7 mouse cellular contexts compared by ENCODE assay signal in the genomic region with DNA sequence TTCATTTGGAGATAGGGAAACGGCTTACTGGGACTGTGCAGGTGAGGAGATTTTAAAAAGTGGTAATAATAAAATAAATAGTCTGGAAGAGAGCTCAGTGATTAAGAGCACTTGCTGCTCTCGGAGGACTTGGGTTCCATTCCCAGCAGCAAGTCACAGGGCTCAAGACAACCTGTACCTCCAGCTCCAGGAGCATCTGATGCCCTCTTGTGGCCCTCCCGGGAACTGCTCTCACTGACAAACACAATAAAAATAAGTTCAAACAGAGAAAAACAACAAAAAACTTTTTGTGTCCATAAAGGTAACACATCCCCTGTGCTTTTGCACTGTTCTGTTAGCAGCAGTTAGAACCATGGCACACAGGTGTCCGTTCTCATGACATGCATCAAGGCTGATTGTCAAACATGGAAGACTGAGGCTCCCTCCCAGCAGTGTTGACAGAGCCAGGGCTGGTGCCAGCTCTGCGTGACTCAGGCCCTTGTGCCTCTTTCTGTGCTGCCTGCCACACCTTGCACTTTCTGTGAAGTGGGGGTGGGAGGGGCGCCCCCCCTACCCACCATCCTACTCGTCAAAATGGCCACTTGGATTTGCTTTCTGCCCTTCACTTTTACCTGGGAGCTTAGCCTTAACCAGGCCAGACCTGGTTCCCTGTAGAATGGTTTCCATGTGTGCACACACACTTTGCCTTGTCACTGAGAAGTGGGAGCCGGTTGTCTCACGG. TPM values are rescaled to one million over a fixed set of nuclear protein-coding genes. Genes with fewer than 3 reads are reported as not detected.
DNase-seq lines count a peak whose midpoint lies in the region; ATAC-seq and TF ChIP-seq lines count a peak whose summit lies in the region.

No protein-coding gene starts in this region.

- H3K9ac ChIP-seq in hindbrain, postnatal 0 days (replicated peaks; ENCODE audit: low read length): no peak overlapping the region
- no peak overlapping the region for H3K9ac ChIP-seq in hindbrain, embryonic 12.5 days
- H3K9ac ChIP-seq in neural tube, embryonic 11.5 days (ENCODE audit: low read length): no peak overlapping the region

- TF ChIP-seq CTCF in hindbrain, postnatal 0 days (IDR thresholded peaks at IDR 0.05; ENCODE audit: low read depth): peak; percentile 74

- no peaks in the 10 kb centered on the region for H3K9me3 ChIP-seq in hindbrain, postnatal 0 days (ENCODE audit: low read length)
- H3K9me3 ChIP-seq in hindbrain, embryonic 12.5 days (replicated peaks): no peaks in the 10 kb centered on the region
- no peaks in the 10 kb centered on the region for H3K9me3 ChIP-seq in neural tube, embryonic 11.5 days (ENCODE audit: control insufficient read depth, low read length)

- H3K36me3 ChIP-seq in hindbrain, postnatal 0 days (ENCODE audit: insufficient read depth, low read length): peaks cover 29% of the 10 kb centered on the region; the same call in 1 of the 2 replicates
- peaks cover 45% of the 10 kb centered on the region for H3K36me3 ChIP-seq in hindbrain, embryonic 12.5 days
- peaks cover 11% of the 10 kb centered on the region for H3K36me3 ChIP-seq in neural tube, embryonic 11.5 days (ENCODE audit: control insufficient read depth, insufficient read depth, low read length)

- no peak overlapping the region for H3K4me3 ChIP-seq in hindbrain, postnatal 0 days (ENCODE audit: low read length)
- no peak overlapping the region for H3K4me3 ChIP-seq in hindbrain, embryonic 12.5 days
- H3K4me3 ChIP-seq in neural tube, embryonic 11.5 days (ENCODE audit: low read depth, low read length): no peak overlapping the region

- ATAC-seq in hindbrain, postnatal 0 days: no peak
- ATAC-seq in hindbrain, embryonic 12.5 days (ENCODE audit: low FRiP score): no peak
- no peak for ATAC-seq in neural tube, embryonic 11.5 days (ENCODE audit: insufficient read depth, low FRiP score, low TSS enrichment)

- peak; percentile 44 for DNase-seq in hindbrain, postnatal 0 days (ENCODE audit: low spot score)
- DNase-seq in 3134 (ENCODE audit: extremely low read depth, insufficient read length, low spot score): peak; percentile 40
- peak; percentile 62 for DNase-seq in A20 (ENCODE audit: low read depth, low spot score)
- DNase-seq in embryo, embryonic 11 days: peak; percentile 35
- peak; percentile 48 for DNase-seq in neural tube, embryonic 11.5 days (ENCODE audit: low spot score)
- no peak for DNase-seq in Muller cell, postnatal 12 days (ENCODE audit: inconsistent ontology term)

- WGBS in hindbrain, postnatal 0 days: 80% methylated on average over 9 of the region's 9 CpGs
- WGBS in hindbrain, embryonic 12.5 days: 81% methylated on average over 9 of the region's 9 CpGs
- whole genome bisulfite sequencing in neural tube, embryonic 11.5 days: 77% methylated on average over 9 of the region's 9 CpGs

- peaks cover 12% of the 10 kb centered on the region for H3K4me1 ChIP-seq in hindbrain, postnatal 0 days (ENCODE audit: insufficient read depth, low read length)
- H3K4me1 ChIP-seq in hindbrain, embryonic 12.5 days: peaks cover 28% of the 10 kb centered on the region
- H3K4me1 ChIP-seq in neural tube, embryonic 11.5 days (ENCODE audit: control insufficient read depth, insufficient read depth, low read length): peaks cover 18% of the 10 kb centered on the region

- no peak overlapping the region for H3K4me2 ChIP-seq in hindbrain, postnatal 0 days (ENCODE audit: low read depth, low read length)
- H3K4me2 ChIP-seq in hindbrain, embryonic 12.5 days (replicated peaks): no peak overlapping the region
- no peak overlapping the region for H3K4me2 ChIP-seq in neural tube, embryonic 11.5 days (ENCODE audit: low read depth)

- no peak overlapping the region for H3K27ac ChIP-seq in hindbrain, postnatal 0 days
- H3K27ac ChIP-seq in hindbrain, embryonic 12.5 days: no peak overlapping the region
- H3K27ac ChIP-seq in neural tube, embryonic 11.5 days (ENCODE audit: low read depth, low read length): no peak overlapping the region

- no peaks in the 10 kb centered on the region for H3K27me3 ChIP-seq in hindbrain, postnatal 0 days (ENCODE audit: insufficient read depth, low read length)
- no peaks in the 10 kb centered on the region for H3K27me3 ChIP-seq in hindbrain, embryonic 12.5 days
- no peaks in the 10 kb centered on the region for H3K27me3 ChIP-seq in neural tube, embryonic 11.5 days (ENCODE audit: control insufficient read depth, insufficient read depth, low read length)

RNA-seq across cellular contexts. Expression of a gene that starts 2.9 kb away (rescaled TPM):
- total RNA-seq in hindbrain, postnatal 0 days (2014; rRNA removed): 67.5 and 69.9 TPM in 2 replicates
- 31.1 and 31.4 TPM in 2 replicates for polyA plus RNA-seq in hindbrain, postnatal 0 days (2015; fragmentation: Nextera tagmentation; extraction: Ambion mirVana)
- 57.9 and 58.2 TPM in 2 replicates for polyA plus RNA-seq in hindbrain, embryonic 12.5 days (2016; fragmentation: Nextera tagmentation; extraction: Ambion mirVana)
- polyA plus RNA-seq in neural tube, embryonic 11.5 days (2014; fragmentation: Nextera tagmentation; extraction: Ambion mirVana): 57.5 and 60.5 TPM in 2 replicates

RNA-seq across cellular contexts. Expression of a gene that starts 3.0 kb away (rescaled TPM):
- total RNA-seq in hindbrain, postnatal 0 days (2014; rRNA removed): 43.2 and 43.8 TPM in 2 replicates
- polyA plus RNA-seq in hindbrain, postnatal 0 days (2015; fragmentation: Nextera tagmentation; extraction: Ambion mirVana): 47.5 and 48.0 TPM in 2 replicates
- polyA plus RNA-seq in hindbrain, embryonic 12.5 days (2016; fragmentation: Nextera tagmentation; extraction: Ambion mirVana): 110 and 115 TPM in 2 replicates
- polyA plus RNA-seq in neural tube, embryonic 11.5 days (2014; fragmentation: Nextera tagmentation; extraction: Ambion mirVana): 109 and 120 TPM in 2 replicates
